Mouse (Mus musculus) bone marrow, adult 2 months (tissue): ENCODE data around the gene Senp8. TPM values are rescaled to one million over a fixed set of nuclear protein-coding genes. Genes with fewer than 3 reads are reported as not detected.

Source experiments
- H3K27ac ChIP-seq: fragments of 200-500 bp; 2 replicates; pipeline ENCODE4 v1.5.1; 2012; ENCODE audit warnings: low read depth, mild to moderate bottlenecking, control low read depth, inconsistent platforms, low read length; ENCODE audit not compliant: control insufficient read depth, poor library complexity, insufficient read depth
- H3K4me1 ChIP-seq: fragments of 200-500 bp; 2 replicates; pipeline ENCODE4 v1.6.1; 2011; ENCODE audit warnings: low read length; ENCODE audit not compliant: control insufficient read depth, insufficient read depth
- H3K4me3 ChIP-seq: fragments of 200-500 bp; replicated peaks from 2 replicates; pipeline ENCODE3; 2011; ENCODE audit warnings: mild to moderate bottlenecking, low read depth, low read length, control low read depth; ENCODE audit not compliant: control insufficient read depth
- CTCF ChIP-seq: fragments of 200-500 bp; IDR thresholded peaks from 2 replicates; pipeline ENCODE4 v1.5.1; 2011; ENCODE audit warnings: low read length, control low read depth; ENCODE audit not compliant: control insufficient read depth, insufficient read depth
- POLR2A ChIP-seq: fragments of 200-500 bp; IDR thresholded peaks from 2 replicates; pipeline ENCODE4 v1.6.1; 2011; ENCODE audit warnings: low read depth, mild to moderate bottlenecking, control low read depth, low read length, borderline replicate concordance; ENCODE audit not compliant: control insufficient read depth
- WGBS: fragments of 180-500 bp; shearing (Covaris S2); methylation state at CpG from one replicate; pipeline ENCODE4 v1.1.7; 2018; 5-methylcytosine and 5-hydroxymethylcytosine counted together
- polyA plus RNA-seq: library from polyadenylated mRNA; stranded (reverse); fragments of >200 nt; gene quantifications from 2 replicates; pipeline ENCODE4 v1.2.4, GENCODE M21; 2011; ENCODE audit warnings: low replicate concordance; ENCODE audit not compliant: missing spikeins, insufficient read depth, insufficient read length

The Senp8 gene
- polyA plus RNA-seq, 1 experiment, result 1.1 TPM

DNA sequence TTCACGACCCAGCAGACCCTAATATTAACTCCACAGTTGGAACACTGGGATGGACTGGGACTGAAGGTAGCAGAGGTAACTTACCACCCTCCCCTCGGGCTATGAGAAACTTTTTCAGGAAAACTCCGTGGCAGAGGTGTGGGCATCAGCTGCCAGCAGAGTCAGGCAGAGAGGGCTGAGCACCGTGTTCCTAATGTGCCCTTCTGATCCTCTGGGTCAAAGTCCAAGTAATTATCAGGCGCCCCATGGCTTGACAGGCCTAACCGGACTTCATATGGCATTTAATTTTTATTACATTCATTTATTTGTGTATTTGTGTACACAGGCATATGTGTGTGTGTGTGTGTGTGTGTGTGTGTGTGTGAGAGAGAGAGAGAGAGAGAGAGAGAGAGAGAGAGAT is 47.4 kb downstream of the Senp8 start:
- TF ChIP-seq CTCF (no peak), POLR2A (no peak)
- WGBS, result 81% methylated on average over 6 of the region's 6 CpGs

DNA sequence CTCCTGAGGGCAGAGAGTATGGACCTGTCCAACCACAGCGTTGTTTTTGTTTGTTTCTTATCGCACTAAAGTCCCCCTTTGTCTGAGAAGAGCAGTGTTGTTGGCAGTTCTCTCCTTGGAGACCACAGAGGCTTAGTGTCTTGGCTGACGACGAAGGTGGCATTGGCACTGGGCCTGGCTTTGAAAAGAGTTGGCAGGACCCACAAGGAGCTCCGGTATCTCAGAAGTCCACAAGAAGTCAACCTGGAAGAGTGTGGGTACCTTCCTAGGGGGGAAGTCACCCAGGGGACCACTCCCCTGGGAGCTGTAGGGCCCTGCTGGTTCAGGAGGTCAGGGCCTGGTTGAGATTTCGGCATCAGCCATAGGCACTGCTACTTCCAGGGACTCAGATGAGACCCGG is 49.4 kb downstream of the Senp8 start:
- Histone ChIP-seq H3K27ac (no peak overlapping the region), H3K4me3 (no peak overlapping the region), H3K4me1 (no peaks in the 10 kb centered on the region)
- TF ChIP-seq POLR2A (no peak), CTCF (no peak)
- WGBS, result 76% methylated on average over 7 of the region's 7 CpGs

More for the DNA sequence above, 47.4 kb downstream of the Senp8 start:
- Histone ChIP-seq H3K4me1 (no peaks in the 10 kb centered on the region; the same call in 1 of the 2 replicates), H3K4me3 (no peak overlapping the region), H3K27ac (no peak overlapping the region)

DNA sequence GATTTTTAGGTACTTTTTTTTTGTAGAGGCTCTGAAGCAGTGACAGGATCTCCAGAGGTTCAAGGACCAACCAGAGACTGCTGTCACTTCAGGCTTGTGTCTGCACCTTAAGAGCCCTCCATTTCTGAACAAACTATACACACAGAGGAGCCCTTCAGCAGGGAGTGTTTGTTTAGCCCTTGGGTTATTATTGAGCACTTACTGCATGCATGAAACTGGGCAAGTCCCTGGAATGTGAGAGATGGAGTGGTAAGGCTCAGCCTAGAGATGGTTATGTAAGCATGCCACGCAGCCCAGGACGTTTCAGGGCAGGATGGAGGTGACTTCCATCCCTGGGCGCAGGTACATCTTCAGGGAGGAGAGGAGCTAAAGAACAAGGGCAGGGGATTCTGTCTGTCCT is 54.1 kb downstream of the Senp8 start:
- no peak for TF ChIP-seq POLR2A
- TF ChIP-seq CTCF, result no peak

DNA sequence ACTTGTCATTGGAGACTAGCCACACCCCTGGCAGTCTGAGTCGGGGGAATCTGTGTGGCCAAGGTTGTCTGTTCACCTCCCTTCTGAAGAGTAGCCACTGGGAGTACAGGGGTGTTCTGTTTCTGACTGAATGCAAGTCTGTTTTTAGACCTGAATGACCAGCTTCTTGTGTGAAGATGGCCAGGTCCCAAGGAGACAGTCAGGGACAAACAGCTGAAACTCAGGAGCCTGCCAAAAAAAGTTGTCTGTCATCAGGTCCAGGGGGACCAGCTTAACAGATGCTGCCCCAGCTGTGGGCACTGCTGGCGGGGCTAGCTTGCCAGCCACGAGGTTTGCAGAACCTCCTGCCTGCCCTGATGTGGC is 55.1 kb downstream of the Senp8 start:
- TF ChIP-seq POLR2A (no peak), CTCF (no peak)
- no peak overlapping the region for H3K4me3 ChIP-seq
- no peaks in the 10 kb centered on the region for H3K4me1 ChIP-seq
- no peak overlapping the region for H3K27ac ChIP-seq
- 30% methylated on average over 3 of the region's 3 CpGs for WGBS

More for the DNA sequence above, 54.1 kb downstream of the Senp8 start:
- 83% methylated on average over 3 of the region's 3 CpGs for WGBS
- Histone ChIP-seq H3K4me3 (no peak overlapping the region), H3K4me1 (no peaks in the 10 kb centered on the region), H3K27ac (no peak overlapping the region)

DNA sequence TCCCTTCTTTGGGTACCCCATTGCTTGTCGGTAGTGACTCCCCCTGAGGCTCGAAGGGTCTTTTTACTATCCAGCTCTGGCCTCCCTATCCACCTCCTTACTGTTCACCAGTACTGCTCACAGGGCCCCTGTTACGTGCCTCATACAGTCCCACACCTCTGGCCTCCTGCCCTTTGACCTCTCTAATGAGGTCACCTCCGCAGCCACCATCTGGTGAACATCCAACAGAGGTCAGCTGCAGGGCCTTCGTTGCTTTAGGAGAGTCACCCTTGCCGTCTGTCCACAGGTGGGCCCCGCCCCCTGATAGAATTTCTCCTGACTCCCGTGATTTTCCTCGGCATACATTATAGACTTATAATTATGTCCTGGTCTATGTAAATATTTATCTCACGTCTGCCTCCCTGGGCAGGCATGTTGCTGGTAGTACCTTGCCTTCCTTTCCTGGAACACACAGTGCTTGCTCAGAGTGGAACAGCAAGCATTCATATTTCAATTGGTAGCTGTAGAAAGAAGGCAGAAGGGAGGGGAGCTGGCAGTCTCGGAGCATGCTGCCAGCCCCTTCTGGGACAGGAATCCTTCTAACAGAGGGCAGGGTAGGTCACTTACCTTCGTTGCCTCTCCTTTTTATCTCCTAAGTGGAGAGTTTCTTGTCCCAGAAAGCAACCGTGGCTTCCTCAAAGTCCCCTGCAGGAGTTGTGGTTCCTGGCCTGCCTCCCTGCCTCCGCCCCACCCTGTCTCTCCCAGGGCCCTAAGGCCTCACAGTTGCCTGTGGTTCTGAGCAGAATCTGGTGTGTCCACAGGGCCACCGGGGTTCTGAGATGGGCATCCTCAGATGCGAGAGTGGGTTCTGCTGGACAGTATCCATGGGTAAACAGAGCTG is 55.7 kb downstream of the Senp8 start:
- 65% methylated on average over 16 of the region's 16 CpGs for WGBS
- no peaks in the 10 kb centered on the region for H3K4me1 ChIP-seq
- TF ChIP-seq POLR2A (no peak), CTCF (no peak)

DNA sequence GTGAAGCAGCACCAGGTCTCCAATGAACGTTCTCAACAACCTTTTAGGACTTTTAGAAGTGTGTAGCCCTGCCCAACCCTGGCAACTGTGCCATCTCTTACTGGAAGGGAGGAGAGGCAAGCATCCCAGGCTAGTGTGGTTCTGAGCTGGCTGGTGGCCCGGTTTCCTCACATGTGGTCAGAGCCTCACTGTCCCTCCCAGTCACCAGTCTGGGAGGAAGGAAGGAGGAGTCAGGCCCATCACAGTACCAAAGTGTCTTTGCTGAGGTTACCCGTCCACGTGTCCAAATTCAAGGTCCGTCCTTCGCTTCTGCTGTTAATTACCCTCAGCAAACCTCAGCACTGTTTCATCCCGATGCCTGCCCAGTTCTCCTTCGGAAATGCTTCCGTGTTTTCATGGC is 58.4 kb downstream of the Senp8 start:
- no peak overlapping the region for H3K4me3 ChIP-seq
- no peak for TF ChIP-seq CTCF
- no peak for TF ChIP-seq POLR2A
- H3K27ac ChIP-seq, result no peak overlapping the region
- 50% methylated on average over 9 of the region's 9 CpGs for WGBS
- H3K4me1 ChIP-seq, result no peaks in the 10 kb centered on the region

More for the DNA sequence above, 55.7 kb downstream of the Senp8 start:
- Histone ChIP-seq H3K4me3 (no peak overlapping the region), H3K27ac (no peak overlapping the region)

DNA sequence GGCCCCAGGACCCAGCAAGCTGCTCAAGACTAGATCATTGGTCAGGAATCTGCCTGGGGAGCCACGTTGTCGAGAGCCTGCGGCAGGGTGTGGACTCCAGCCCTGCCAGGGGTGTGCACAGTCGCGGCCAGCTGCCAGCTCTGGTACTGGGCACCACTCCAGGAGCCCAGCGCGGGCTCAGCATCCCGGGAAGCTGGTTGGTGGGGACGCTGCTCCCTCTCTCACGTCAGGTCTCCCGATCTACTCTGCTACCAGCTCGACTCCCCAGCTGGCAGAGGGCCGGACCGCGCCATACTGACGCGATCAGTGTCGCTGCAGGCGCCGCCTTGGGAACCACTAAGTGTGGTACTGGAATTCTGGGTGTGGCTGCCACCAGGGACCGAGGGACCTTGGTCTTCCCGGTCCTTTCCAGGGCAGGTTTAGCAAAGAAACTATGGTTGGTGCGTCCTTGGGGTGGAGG is 58.8 kb downstream of the Senp8 start:
- H3K27ac ChIP-seq, result no peak overlapping the region

DNA sequence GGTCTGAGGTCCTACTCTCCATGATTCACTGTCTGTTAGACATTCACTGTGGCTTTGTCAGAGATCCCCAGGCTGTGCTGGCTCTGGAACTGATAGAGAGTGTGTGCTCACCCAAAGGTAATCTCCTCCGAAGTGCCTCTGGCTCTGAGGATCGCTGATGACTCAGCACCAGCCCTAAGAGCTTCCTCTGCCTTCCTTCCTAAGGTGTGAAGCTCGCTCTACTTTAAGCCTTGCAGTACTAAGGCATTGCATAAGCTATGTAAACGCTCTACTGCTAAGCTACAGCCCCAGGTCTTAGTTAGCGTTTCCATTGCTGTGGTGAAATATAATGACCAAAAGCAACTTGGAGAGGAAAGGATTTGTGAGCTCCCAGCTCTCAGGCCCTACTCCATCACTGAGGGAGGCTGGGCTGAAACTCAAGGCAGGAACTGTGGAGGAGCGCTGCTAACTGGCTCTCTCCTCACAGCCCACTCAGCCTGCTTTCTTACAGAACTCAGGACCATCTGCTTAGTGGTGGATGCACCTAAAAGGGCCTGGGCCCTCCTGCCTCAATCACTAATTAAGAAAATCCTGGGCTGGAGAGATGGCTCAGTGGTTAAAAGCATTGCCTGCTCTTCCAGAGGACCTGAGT is 63.0 kb downstream of the Senp8 start:
- Histone ChIP-seq H3K4me1 (no peaks in the 10 kb centered on the region), H3K27ac (no peak overlapping the region), H3K4me3 (no peak overlapping the region)
- WGBS, result 18% methylated on average over 6 of the region's 6 CpGs
- TF ChIP-seq POLR2A, result no peak
- TF ChIP-seq CTCF, result no peak

More for the DNA sequence above, 58.8 kb downstream of the Senp8 start:
- H3K4me3 ChIP-seq, result no peak overlapping the region
- TF ChIP-seq POLR2A, result no peak
- no peak for TF ChIP-seq CTCF
- H3K4me1 ChIP-seq, result no peaks in the 10 kb centered on the region
- 15% methylated on average over 23 of the region's 23 CpGs for WGBS

Other genes starting within 250 kb of the Senp8 start
- gene Hexa, start 211.2 kb downstream of the Senp8 start, polyA plus RNA-seq, result 41.8 and 98.1 TPM in 2 replicates
- gene Tmem202, start 210.9 kb downstream of the Senp8 start, polyA plus RNA-seq, result not detected in 2 replicates
- not detected in 2 replicates for gene Celf6, start 172.8 kb downstream of the Senp8 start, polyA plus RNA-seq
- 18.6 and 41.4 TPM in 2 replicates for gene Parp6, start 133.4 kb downstream of the Senp8 start, polyA plus RNA-seq
- gene Pkm, start 94.3 kb downstream of the Senp8 start, polyA plus RNA-seq, result 121 and 351 TPM in 2 replicates
- gene Gramd2, start 70.6 kb downstream of the Senp8 start, polyA plus RNA-seq, result 2.8 TPM in 1 of 2 replicates, not detected in the other
- gene Myo9a, start 186 bp upstream of the Senp8 start, polyA plus RNA-seq, result 2.8 and 7.5 TPM in 2 replicates
- not detected in 2 replicates for gene Nr2e3, start 209.9 kb upstream of the Senp8 start, polyA plus RNA-seq